Mouse (Mus musculus): Measurements from ENCODE around the gene Lysmd1.
A peak's percentile ranks its signal among the peaks of the same experiment; 100 is the strongest.
"Not testable (repeated sequence)": the region's sequence is repeated elsewhere in the genome, so short reads cannot be mapped to it uniquely, and the experiment has no call there.

The Lysmd1 gene

GRCm38 (mm10) chr3:95133680-95134101 is at the start of gene Lysmd1, which contains the start of gene Scnm1:
Lysmd1 (plus strand) TSS chr3:95134088.
Scnm1 (minus strand) TSS chr3:95134011.
- peak; percentile 96 for DNase-seq (ENCODE audit: low read depth, low spot score)

GRCm38 (mm10) chr3:95088071-95088470 is 45.8 kb upstream of the Lysmd1 start:
- no peak for DNase-seq (ENCODE audit: low read depth, low spot score)

GRCm38 (mm10) chr3:95100854-95101253 is 33.0 kb upstream of the Lysmd1 start:
- DNase-seq (ENCODE audit: low read depth, low spot score): no peak

- peak; percentile 59 for DNase-seq (ENCODE audit: low read depth, low spot score)
Measured at GRCm38 (mm10) chr3:95105121-95105520, 28.8 kb upstream of the Lysmd1 start.

DNA sequence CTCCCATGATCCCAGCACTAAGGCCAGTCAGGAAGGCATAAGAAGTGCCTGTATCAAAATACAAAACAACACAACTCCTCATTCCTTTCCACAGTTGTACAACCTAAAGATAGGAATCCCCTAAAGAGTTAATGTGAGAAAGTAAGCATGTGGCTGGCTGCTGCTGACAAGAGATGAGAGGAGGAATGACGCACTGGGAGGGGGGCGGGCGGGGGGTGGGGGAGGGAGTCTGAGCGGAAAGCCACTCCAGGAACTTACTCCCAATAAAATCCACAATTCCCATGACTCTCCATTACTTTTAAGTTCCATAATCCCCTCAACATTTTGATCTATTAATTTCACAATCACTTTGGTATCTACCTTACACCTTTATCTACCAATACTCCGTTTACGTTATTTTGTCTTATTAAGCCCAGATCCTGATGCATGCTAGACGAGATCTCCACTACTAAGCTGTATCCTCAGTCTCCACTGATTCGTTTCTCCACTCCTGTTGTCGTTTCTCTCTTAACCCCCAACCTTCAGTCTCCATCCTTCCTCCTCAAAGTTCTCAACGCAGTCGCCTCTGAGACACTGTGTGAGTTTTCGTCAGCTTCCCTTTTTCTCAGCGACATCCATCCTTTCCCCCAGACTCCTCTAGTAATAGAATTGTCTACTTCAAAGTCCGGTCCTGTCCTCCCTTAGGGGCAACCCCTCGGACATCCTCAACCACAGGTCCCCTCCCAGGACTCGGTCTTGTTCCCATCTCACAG is 28.1 kb upstream of the Lysmd1 start:
- peak; percentile 65 for DNase-seq (ENCODE audit: low read depth, low spot score)

- DNase-seq (ENCODE audit: low read depth, low spot score): peak; percentile 100
Measured at GRCm38 (mm10) chr3:95106338-95107117, 27.4 kb upstream of the Lysmd1 start, which contains the start of gene Pip5k1a. Pip5k1a (minus strand) TSS chr3:95106930.

DNA sequence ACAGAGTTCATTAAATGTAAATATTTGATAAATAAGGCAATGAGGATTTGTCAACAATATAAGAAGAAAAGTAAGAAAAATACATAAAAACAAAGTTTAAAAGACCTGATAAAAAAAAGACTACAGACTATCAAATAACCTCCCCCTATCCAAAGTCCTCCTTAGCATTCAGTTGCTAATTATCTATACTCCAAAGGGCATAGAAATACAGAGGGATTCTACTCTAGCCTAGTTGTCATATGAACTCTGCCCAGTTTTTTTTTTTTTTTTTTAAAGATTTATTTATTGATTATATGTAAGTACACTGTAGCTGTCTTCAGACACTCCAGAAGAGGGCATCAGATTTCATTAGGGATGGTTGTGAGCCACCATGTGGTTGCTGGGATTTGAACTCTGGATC is 26.6 kb upstream of the Lysmd1 start:
- not testable (repeated sequence) for DNase-seq (ENCODE audit: low read depth, low spot score)

GRCm38 (mm10) chr3:95107898-95108297 is 26.0 kb upstream of the Lysmd1 start:
- DNase-seq (ENCODE audit: low read depth, low spot score): peak; percentile 67

DNA sequence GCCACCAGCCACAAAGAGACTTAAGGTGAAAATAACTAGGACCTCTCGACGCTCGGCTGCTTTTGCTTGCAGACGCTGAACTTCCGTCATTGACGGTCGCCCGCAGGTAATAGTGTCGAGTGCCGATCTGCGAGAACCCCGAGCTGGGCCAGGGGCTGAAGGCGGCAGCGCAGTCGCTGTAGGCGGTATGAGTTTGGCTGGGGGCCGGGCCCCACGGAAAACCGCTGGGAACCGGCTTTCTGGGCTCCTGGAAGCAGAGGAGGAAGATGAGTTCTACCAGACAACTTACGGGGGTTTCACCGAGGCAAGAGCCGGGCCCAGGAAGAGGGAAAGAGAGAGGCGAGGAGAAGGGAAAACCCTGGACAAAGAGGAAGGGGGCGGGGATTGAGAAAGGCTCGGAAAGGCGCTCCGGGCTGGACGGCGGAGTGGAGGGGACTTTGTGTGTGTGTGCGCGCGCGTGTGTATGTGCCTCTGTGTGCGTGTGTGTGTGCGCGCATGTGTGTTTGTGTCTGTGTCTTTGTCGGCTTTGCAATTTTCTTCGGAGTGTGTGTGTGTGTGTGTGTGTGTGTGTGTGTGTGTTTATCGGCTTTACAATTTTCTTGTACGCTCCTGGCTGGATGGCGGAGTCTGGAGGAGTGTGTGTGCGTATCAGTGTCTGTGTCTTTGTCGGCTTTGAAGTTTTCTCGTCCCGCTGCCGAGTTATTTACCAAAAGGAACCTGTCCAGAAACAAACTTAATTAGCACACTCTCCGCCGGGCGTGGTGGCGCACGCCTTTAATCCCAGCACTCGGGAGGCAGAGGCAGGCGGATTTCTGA is 22.8 kb upstream of the Lysmd1 start, which contains the start of gene Vps72:
TSS of gene Vps72 (plus strand) at position 112 of the 816 bp plus-strand sequence.
- peak; percentile 93 for DNase-seq (ENCODE audit: low read depth, low spot score)

GRCm38 (mm10) chr3:95112760-95113159 is 21.1 kb upstream of the Lysmd1 start:
- no peak for DNase-seq (ENCODE audit: low read depth, low spot score)

DNA sequence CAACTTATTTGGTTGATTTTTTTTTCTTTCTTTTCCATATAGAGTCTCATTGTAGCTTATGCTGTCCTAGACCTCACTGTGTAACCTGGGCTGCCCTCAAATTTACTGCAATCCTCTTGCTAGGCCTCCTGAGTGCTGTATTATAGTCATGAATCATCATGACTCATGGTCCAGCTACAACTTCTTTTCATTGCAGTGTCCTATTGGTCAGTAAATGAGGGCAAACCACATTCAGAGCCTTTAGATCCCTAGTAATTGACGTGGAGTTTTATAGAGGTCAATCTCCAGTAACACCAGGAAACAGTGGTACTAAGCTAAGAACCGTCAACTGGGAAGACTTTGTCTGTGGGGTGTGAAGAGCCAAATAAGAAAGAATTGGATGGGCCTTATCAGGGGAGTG is 16.1 kb upstream of the Lysmd1 start:
- DNase-seq (ENCODE audit: low read depth, low spot score): peak; percentile 95

- DNase-seq (ENCODE audit: low read depth, low spot score): no peak
Measured at GRCm38 (mm10) chr3:95121580-95121979, 12.3 kb upstream of the Lysmd1 start.

DNA sequence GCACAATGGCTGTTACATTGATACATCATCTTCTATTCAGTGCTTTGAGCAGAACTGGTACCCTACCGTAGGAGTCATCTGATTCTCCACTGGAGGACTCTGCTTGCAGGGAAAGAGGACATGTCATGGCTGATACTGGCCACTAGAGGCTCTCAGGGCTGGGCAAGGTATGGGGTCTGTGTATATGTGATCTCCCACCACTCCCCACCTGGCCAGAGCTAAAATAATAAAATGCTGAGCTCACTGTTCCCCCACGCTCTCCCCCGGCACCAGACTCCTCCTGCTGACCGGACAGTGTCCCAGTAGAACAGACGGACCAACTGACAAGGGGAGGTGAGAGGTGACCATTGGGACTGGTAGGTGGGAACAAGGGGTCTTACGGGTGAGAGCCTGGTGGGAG is 9.6 kb upstream of the Lysmd1 start, which contains the start of gene Tmod4:
TSS of gene Tmod4 (plus strand) at position 231 of the 400 bp plus-strand sequence.
- DNase-seq (ENCODE audit: low read depth, low spot score): no peak

DNA sequence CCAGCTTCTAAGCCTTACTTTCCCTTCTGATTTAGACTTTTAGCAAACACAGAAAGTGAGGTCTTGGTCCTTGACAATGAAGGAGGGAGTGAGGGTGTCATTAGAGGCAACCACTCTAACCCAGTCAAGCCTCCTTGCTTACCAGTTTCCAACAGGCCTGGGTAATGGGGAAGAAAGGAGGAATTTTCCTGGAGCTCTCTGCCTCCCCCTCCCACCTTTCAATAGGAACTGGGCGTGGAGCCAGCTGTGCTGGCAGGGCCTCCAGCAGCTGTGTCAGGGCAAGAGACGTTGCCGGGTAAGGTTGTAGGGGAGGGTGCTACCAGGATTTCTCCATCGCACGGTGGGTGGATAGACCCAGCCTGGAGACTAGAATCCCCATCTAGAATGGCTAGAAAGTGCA is 8.9 kb upstream of the Lysmd1 start:
- no peak for DNase-seq (ENCODE audit: low read depth, low spot score)

GRCm38 (mm10) chr3:95129226-95129651 is 4.6 kb upstream of the Lysmd1 start:
- DNase-seq (ENCODE audit: low read depth, low spot score): no peak

DNA sequence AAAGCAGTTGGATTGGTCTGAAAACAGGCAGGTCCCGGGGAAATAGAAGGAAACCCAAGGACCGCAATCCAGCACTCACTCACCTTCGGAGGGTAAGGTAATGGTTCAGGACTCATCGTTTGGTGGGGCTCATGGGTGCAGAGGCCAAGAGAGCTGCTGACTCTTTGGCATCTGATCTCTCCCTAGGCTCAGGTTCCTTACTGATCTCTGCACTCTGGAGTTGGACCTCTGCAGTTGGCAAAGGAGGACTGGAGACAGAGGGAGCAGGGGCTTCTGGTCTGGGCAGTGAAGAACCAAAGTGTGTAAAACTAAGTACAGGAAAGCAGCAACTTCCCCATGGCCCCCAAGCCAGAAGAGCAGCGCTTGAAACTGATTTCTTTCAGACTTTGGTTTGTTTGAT is 3.8 kb upstream of the Lysmd1 start:
- no peak for DNase-seq (ENCODE audit: low read depth, low spot score)

DNA sequence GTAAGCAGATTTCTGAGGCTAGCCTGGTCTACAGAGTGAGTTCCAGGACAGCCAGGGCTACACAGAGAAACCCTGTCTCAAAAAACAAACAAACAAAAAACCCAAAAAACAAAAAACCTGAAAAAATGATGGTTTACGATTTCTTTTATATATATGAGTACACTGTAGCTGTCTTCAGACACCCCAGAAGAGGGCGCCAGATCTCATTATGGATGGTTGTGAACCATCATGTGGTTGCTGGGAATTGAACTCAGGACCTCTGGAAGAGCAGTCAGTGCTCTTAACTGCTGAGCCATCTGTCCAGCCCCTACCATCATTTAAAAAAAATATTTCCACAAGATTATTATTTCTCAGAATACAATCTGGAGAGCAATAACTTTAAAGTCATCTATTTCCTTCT is 1.5 kb upstream of the Lysmd1 start:
- DNase-seq (ENCODE audit: low read depth, low spot score): not testable (repeated sequence)

DNA sequence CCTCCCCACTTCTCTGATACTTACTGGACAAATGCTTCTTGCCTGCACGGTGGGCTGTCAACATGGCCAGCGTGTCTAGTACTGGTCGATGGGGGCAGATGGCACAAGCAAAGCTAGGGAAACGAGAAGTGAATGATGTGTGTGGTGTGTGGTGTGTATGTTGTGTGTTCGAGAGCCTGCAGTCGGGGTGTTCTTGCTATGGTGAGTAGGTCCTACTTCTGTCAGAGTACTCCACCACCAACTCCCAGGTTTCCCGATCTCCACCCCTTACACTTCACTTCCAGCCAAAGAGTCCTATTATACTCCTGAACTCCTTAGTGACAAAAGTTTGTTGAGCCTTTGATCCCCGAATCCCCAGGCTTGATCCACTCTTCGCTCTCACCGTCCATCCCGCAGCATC is 712 bp upstream of the Lysmd1 start:
- DNase-seq (ENCODE audit: low read depth, low spot score): no peak

- not testable (repeated sequence) for DNase-seq (ENCODE audit: low read depth, low spot score)
Measured at GRCm38 (mm10) chr3:95134133-95134532, 245 bp downstream of the Lysmd1 start.

DNA sequence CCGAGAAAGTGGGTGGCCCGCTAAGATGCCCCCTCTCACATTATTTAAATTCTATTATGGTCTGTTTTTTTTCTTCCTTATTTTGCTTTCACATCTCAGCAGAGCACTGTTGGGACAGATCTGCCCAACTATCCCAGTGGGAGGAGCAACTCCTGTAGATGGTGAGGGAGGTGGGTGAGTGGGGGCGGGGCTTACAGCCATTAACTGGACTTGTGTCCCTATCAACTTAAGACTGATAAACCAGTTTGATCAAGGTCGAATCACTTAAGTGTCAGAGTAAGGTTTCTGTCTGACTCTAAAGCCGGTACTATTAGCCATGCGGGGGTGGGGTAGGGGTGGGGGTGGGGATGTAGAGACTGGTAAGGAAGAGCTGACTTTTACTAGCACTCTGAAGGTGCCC is 1.1 kb downstream of the Lysmd1 start:
- peak; percentile 75 for DNase-seq (ENCODE audit: low read depth, low spot score)

- no peak for DNase-seq (ENCODE audit: low read depth, low spot score)
Measured at GRCm38 (mm10) chr3:95135433-95136052, 1.7 kb downstream of the Lysmd1 start.

Measured in 3T3-L1 (cell line).